Mouse (Mus musculus) ES-Bruce4 (cell line): ENCODE data around the gene Stk4. TPM values are rescaled to one million over a fixed set of nuclear protein-coding genes. Genes with fewer than 3 reads are reported as not detected.

Experiments used
- H3K27ac ChIP-seq: 2 replicates; pipeline ENCODE4 v1.5.1; 2012; ENCODE audit warnings: low read length, inconsistent platforms; ENCODE audit not compliant: insufficient read depth
- H3K27me3 ChIP-seq: 2 replicates; pipeline ENCODE4 v1.6.1; 2012; ENCODE audit warnings: mild to moderate bottlenecking, low read length, inconsistent platforms; ENCODE audit not compliant: control insufficient read depth, poor library complexity, insufficient read depth, severe bottlenecking
- H3K36me3 ChIP-seq: 2 replicates; pipeline ENCODE4 v1.6.1; 2012; ENCODE audit warnings: inconsistent platforms, mild to moderate bottlenecking, low read length, moderate library complexity; ENCODE audit not compliant: control insufficient read depth, poor library complexity, insufficient read depth, severe bottlenecking
- H3K4me1 ChIP-seq: one replicate; pipeline ENCODE4 v1.8.1; 2011; ENCODE audit warnings: low read length; ENCODE audit not compliant: control insufficient read depth, insufficient read depth
- H3K4me3 ChIP-seq: 2 replicates; pipeline ENCODE4 v1.5.1; 2011; ENCODE audit warnings: low read depth, mild to moderate bottlenecking, low read length
- H3K9ac ChIP-seq: 2 replicates; pipeline ENCODE4 v1.6.1; 2012; ENCODE audit warnings: low read depth, mild to moderate bottlenecking, inconsistent platforms; ENCODE audit not compliant: poor library complexity, severe bottlenecking
- H3K9me3 ChIP-seq: replicated peaks from 2 replicates; pipeline ENCODE4 v1.6.1; 2012; ENCODE audit warnings: mild to moderate bottlenecking, low read length, inconsistent platforms; ENCODE audit not compliant: control insufficient read depth, poor library complexity, insufficient read depth, severe bottlenecking
- CTCF ChIP-seq: IDR thresholded peaks from one replicate; pipeline ENCODE4 v1.8.1; 2011; ENCODE audit warnings: low read depth, low read length
- EP300 ChIP-seq: IDR thresholded peaks from 2 replicates; pipeline ENCODE4 v1.6.1; 2011; ENCODE audit warnings: low read depth, low read length; ENCODE audit not compliant: insufficient read depth
- POLR2A ChIP-seq: IDR thresholded peaks from one replicate; pipeline ENCODE4 v1.8.1; 2011; ENCODE audit warnings: low read length; ENCODE audit not compliant: insufficient read depth
- polyA plus RNA-seq: library from polyadenylated mRNA; stranded (reverse); fragments of >200 nt; gene quantifications from 2 replicates; pipeline ENCODE4 v1.2.4, GENCODE M21; 2011; ENCODE audit warnings: low read depth; ENCODE audit not compliant: missing spikeins, insufficient read depth, insufficient read length

The Stk4 gene
- 59.9 and 74.8 TPM in 2 replicates for polyA plus RNA-seq

GRCm38 (mm10) chr2:164070142-164070764 is at the start of gene Stk4:
Gene Stk4, plus strand, starts transcription at chr2:164070322.
- no peak for TF ChIP-seq CTCF
- TF ChIP-seq POLR2A, result no peak
- no peak for TF ChIP-seq EP300
- Histone ChIP-seq H3K9ac (peak within 1 kb of the TSS; percentile 83), H3K36me3 (peaks cover 12% of the 10 kb centered on the region), H3K27me3 (no peaks in the 10 kb centered on the region), H3K4me3 (peak within 1 kb of the TSS; percentile 81), H3K27ac (no peak within 1 kb of the TSS), H3K9me3 (no peaks in the 10 kb centered on the region), H3K4me1 (no peaks in the 10 kb centered on the region)

GRCm38 (mm10) chr2:164022104-164022503 is 48.0 kb upstream of the Stk4 start:
- H3K27ac ChIP-seq, result no peak overlapping the region
- H3K27me3 ChIP-seq, result no peaks in the 10 kb centered on the region
- no peak overlapping the region for H3K9ac ChIP-seq
- no peak for TF ChIP-seq POLR2A
- TF ChIP-seq EP300, result no peak
- TF ChIP-seq CTCF, result no peak
- H3K9me3 ChIP-seq, result no peaks in the 10 kb centered on the region
- peaks cover 2% of the 10 kb centered on the region for H3K4me1 ChIP-seq
- peaks cover 7% of the 10 kb centered on the region for H3K36me3 ChIP-seq
- no peak overlapping the region for H3K4me3 ChIP-seq

GRCm38 (mm10) chr2:164025150-164025549 is 45.0 kb upstream of the Stk4 start, which contains the start of gene Pabpc1l:
Gene Pabpc1l, plus strand, starts transcription at chr2:164025450.
- H3K27ac ChIP-seq, result no peak within 1 kb of the TSS
- H3K9me3 ChIP-seq, result no peaks in the 10 kb centered on the region
- H3K27me3 ChIP-seq, result no peaks in the 10 kb centered on the region
- H3K9ac ChIP-seq, result no peak within 1 kb of the TSS
- no peak for TF ChIP-seq EP300
- no peak for TF ChIP-seq POLR2A
- no peak for TF ChIP-seq CTCF
- peaks cover 2% of the 10 kb centered on the region for H3K4me1 ChIP-seq
- no peaks in the 10 kb centered on the region for H3K36me3 ChIP-seq
- H3K4me3 ChIP-seq, result no peak within 1 kb of the TSS

GRCm38 (mm10) chr2:164031147-164031546 is 39.0 kb upstream of the Stk4 start:
- TF ChIP-seq EP300 (no peak), CTCF (no peak), POLR2A (no peak)
- no peaks in the 10 kb centered on the region for H3K27me3 ChIP-seq
- no peaks in the 10 kb centered on the region for H3K9me3 ChIP-seq
- H3K4me3 ChIP-seq, result no peak overlapping the region
- H3K27ac ChIP-seq, result no peak overlapping the region
- no peaks in the 10 kb centered on the region for H3K36me3 ChIP-seq
- no peak overlapping the region for H3K9ac ChIP-seq
- H3K4me1 ChIP-seq, result no peaks in the 10 kb centered on the region

GRCm38 (mm10) chr2:164032973-164033372 is 37.1 kb upstream of the Stk4 start:
- Histone ChIP-seq H3K27ac (no peak overlapping the region), H3K9ac (no peak overlapping the region), H3K4me3 (no peak overlapping the region), H3K4me1 (no peaks in the 10 kb centered on the region), H3K27me3 (no peaks in the 10 kb centered on the region), H3K36me3 (no peaks in the 10 kb centered on the region), H3K9me3 (no peaks in the 10 kb centered on the region)
- TF ChIP-seq CTCF (peak; percentile 37), POLR2A (no peak)

- no peaks in the 10 kb centered on the region for H3K36me3 ChIP-seq
- H3K4me3 ChIP-seq, result no peak overlapping the region
- H3K4me1 ChIP-seq, result no peaks in the 10 kb centered on the region
- TF ChIP-seq CTCF, result peak; percentile 62
- no peak for TF ChIP-seq EP300
- no peak for TF ChIP-seq POLR2A
- H3K27ac ChIP-seq, result no peak overlapping the region
- H3K9me3 ChIP-seq, result no peaks in the 10 kb centered on the region
- no peaks in the 10 kb centered on the region for H3K27me3 ChIP-seq
- H3K9ac ChIP-seq, result no peak overlapping the region
These were observed 33.6 kb upstream of the Stk4 start for GRCm38 (mm10) chr2:164036520-164037019.
